Mouse (Mus musculus) regulatory T cell (primary cell): ENCODE measurements around the gene Prr11.
"Not testable (repeated sequence)": the region's sequence is repeated elsewhere in the genome, so short reads cannot be mapped to it uniquely, and the experiment has no call there.

ENCODE experiments used
- in situ Hi-C: fragments of 300-600 bp; cut with MboI, MseI; formaldehyde crosslinking; loops from one replicate; pipeline ENCODE4 v1.15.1; 2025; ENCODE audit warnings: high pct_unique_total_duplicates

Prr11 gene

DNA sequence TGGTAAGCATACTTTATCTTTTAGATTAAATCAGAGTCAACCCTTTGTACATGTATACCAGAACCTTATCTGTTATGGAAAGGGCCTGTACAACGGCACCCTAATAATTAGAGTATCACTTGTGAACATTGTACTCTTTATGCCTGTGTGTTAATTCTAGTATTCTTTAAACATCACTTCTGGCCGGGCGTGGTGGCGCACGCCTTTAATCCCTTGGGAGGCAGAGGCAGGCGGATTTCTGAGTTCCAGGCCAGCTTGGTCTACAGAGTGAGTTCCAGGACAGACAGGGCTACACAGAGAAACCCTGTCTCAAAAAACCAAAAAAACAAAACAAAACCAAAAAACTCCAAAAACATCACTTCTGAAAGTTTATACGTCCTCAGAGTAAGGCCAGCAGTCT is 59.6 kb downstream of the Prr11 start:
- in situ Hi-C loops = not testable (repeated sequence)

DNA sequence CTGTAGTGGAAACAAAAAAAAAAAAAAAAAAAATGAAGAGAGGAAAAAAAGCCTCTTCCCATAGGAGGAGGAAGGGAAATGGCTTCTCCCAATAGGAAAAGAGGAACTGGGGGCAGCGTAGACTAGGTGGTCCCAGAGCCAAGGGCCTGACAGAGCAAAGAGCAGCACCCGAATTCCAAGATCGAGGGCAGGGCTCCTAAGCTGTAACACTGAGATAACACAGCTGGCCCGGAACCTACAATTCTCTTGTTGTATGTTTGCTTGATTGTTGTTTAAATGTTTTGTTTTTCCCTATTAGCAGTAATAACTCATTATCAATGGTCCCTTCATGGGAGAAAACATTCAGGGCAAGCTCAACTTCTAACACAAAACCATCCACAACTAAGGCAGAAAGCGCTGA is 61.5 kb downstream of the Prr11 start:
- in situ Hi-C loops = no loop called here

DNA sequence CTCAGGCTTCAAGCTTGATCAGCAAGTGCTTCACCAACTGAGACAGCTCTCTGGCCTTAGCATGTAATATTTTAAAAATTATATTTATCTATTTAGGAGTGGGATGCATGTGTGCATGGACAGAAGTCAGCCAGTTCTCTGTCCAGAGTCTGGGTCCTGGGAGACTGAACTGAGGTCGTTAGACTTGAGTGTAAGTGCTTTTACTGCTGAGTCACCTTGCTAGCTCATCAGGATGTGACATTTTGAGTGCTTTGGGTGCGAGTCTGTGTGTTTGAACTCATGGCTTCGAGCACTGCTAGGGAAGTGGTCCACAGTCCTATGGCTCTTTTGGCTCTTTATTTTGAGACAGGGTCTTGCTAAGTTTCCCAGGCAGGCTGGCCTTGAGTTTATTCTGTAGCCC is 65.5 kb downstream of the Prr11 start:
- in situ Hi-C loops = no loop called here

DNA sequence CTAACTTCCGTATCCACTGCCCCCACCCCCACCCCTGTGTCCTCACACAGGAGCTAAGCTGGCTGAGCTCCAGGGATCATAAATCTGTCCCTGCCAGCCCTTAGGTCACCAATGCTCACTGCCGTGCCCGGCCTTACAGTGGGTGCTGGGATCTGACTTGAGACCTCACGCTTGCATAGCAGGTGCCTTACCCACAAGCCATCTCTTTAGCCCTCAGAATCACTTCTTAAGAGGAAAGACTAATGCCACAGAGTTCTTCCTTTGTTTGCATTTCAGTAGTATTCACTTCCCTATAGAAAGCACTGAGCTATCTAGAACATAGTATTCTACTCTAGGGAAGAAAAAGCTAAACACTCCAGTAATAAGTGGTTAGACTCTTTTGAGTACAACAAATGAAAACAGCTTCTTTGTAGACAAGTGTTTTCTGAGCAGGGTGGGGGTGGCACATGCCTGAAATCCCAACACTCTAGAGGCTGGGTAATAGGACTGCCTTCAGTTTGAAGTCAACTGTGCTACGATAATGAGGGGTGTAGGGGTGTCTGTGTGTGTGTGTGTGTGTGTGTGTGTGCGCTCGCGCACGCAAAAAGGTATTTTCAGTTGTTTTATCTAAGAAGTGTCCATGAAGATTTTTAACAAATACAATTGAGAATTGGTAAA is 69.1 kb downstream of the Prr11 start:
- in situ Hi-C loops = no loop called here
